Mouse (Mus musculus) adipocyte (in vitro differentiated cells): ENCODE data around the gene Mef2c.
A peak's percentile ranks its signal among the peaks of the same experiment; 100 is the strongest.

Experiments
- DNase-seq: peaks from one replicate; pipeline ENCODE4 v3.0.0-alpha.2; 2016; ENCODE audit warnings: low spot score

Mef2c gene

GRCm38 (mm10) chr13:83707611-83708010, 203.8 kb downstream of the Mef2c start:
- no peak for DNase-seq

GRCm38 (mm10) chr13:83712778-83713380, 209.0 kb downstream of the Mef2c start:
- DNase-seq = no peak

GRCm38 (mm10) chr13:83713661-83714291, 209.9 kb downstream of the Mef2c start:
- DNase-seq = no peak

- peak; percentile 67 for DNase-seq
Measured at GRCm38 (mm10) chr13:83714466-83715307, 210.9 kb downstream of the Mef2c start.

GRCm38 (mm10) chr13:83715308-83715785, 211.5 kb downstream of the Mef2c start:
- DNase-seq = no peak

GRCm38 (mm10) chr13:83715971-83716615, 212.3 kb downstream of the Mef2c start:
- DNase-seq = no peak
